Mouse (Mus musculus): ENCODE measurements around the gene Glo1.

DNA sequence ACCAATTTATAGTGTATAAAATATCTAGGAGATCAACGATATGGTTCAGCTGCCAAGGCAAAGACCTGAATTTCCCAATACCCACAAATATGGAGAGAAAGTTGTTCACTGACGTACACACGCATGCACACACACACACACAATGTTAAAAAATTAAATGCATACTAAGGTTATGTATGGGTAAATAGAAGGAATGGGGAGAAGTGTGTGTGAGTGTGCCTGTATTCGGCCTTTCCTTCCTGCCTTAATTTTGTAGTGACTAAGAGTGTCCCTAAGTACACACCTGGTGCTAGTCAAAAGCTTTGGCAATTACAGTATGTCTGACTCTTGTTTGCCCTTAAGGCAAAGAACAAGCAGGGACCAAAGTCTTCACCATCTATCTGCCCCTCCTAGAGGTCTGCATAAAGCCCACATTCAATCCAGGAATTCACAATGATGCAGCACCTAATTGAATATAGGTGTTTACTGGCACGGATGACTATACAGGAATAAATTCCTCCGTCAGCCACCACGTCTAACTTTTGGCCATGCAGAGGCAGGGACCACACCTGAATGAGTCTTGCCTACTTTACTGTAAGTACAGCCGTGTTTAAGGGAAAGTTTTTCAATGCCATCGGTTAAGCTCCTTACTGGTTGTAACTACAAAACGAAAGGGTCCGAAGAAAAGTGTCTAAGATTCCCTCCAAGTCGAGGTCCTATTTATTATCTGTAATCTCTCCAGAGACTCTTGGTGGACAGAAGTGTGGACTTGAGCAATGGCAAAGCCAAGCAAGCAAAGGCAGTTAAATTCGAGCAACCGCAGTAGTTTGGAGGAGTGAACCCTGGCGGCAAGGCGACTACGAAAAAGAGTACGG, 15.2 kb downstream of the Glo1 start:
- no peak for TF ChIP-seq POLR2A (IDR thresholded peaks at IDR 0.05; ENCODE audit: insufficient read length, low read depth)
- no peak for TF ChIP-seq REST (IDR thresholded peaks at IDR 0.05; ENCODE audit: insufficient read depth, insufficient read length)
- no peak for TF ChIP-seq TCF12 (IDR thresholded peaks at IDR 0.05; ENCODE audit: insufficient read depth, poor library complexity, severe bottlenecking)
- no peak for TF ChIP-seq SRF (IDR thresholded peaks at IDR 0.05; ENCODE audit: control insufficient read depth, insufficient read length, low read depth)
- no peak for TF ChIP-seq MAX (IDR thresholded peaks at IDR 0.05; ENCODE audit: low read depth)
- no peak for TF ChIP-seq E2F4 (IDR thresholded peaks at IDR 0.05; ENCODE audit: insufficient read depth)

All from myocyte (in vitro differentiated cells).